ENCODE assay signal across 8 mouse cellular contexts in genomic region chr5:120611416-120611815, GRCm38 (mm10). TPM values are rescaled to one million over a fixed set of nuclear protein-coding genes. Genes with fewer than 3 reads are reported as not detected.
A peak's percentile ranks its signal among the peaks of the same experiment; 100 is the strongest.
DNase-seq lines count a peak whose midpoint lies in the region; ATAC-seq and TF ChIP-seq lines count a peak whose summit lies in the region.
"Had no signal": no experiment of that assay in that cellular context is flagged by ENCODE, and none has a peak within 500 bp of the region (broad histone marks: within the 10 kb centered on the region; RNA-seq: fewer than 3 reads in every experiment).

No protein-coding gene starts in this region.

- peak overlapping the region; percentile 85 for H3K9ac ChIP-seq in intestine, embryonic 16.5 days (ENCODE audit: low read depth, low read length)
- peak overlapping the region; percentile 77 for H3K9ac ChIP-seq in neural tube, embryonic 15.5 days (replicated peaks)

- peaks cover 7% of the 10 kb centered on the region for H3K36me3 ChIP-seq in intestine, embryonic 16.5 days (ENCODE audit: control insufficient read depth, insufficient read depth, low read length)
- H3K36me3 ChIP-seq in neural tube, embryonic 15.5 days: peaks cover 15% of the 10 kb centered on the region

- H3K4me3 ChIP-seq in left cerebral cortex, adult 2 months: peak overlapping the region; percentile 74
- H3K4me3 ChIP-seq in embryonic fibroblast, embryonic 13.5 days (ENCODE audit: insufficient read depth, low read length): peak overlapping the region; percentile 76
- peak overlapping the region; percentile 87 for H3K4me3 ChIP-seq in intestine, embryonic 16.5 days (ENCODE audit: low read length)
- H3K4me3 ChIP-seq in neural tube, embryonic 15.5 days (replicated peaks): peak overlapping the region; percentile 81

- H3K27me3 ChIP-seq in intestine, embryonic 16.5 days (replicated peaks; ENCODE audit: control insufficient read depth, insufficient read depth, low read length): no peaks in the 10 kb centered on the region
- no peaks in the 10 kb centered on the region for H3K27me3 ChIP-seq in neural tube, embryonic 15.5 days (replicated peaks)

- H3K27ac ChIP-seq in left cerebral cortex, adult 2 months: peak overlapping the region; percentile 100; the same call in 1 of the 2 replicates
- H3K27ac ChIP-seq in embryonic fibroblast, embryonic 13.5 days (ENCODE audit: insufficient read depth, low read length): no peak overlapping the region
- no peak overlapping the region for H3K27ac ChIP-seq in intestine, embryonic 16.5 days (ENCODE audit: low read length)
- peak overlapping the region; percentile 93 for H3K27ac ChIP-seq in neural tube, embryonic 15.5 days (replicated peaks)

- peak overlapping the region; percentile 68 for H3K4me2 ChIP-seq in intestine, embryonic 16.5 days (ENCODE audit: low read depth, low read length)
- peak overlapping the region; percentile 73 for H3K4me2 ChIP-seq in neural tube, embryonic 15.5 days

- no peak for TF ChIP-seq POLR2A in embryonic fibroblast, embryonic 13.5 days (IDR thresholded peaks at IDR 0.05; ENCODE audit: low read depth, low read length)

- peaks cover 5% of the 10 kb centered on the region; the same call in 1 of the 2 replicates for H3K9me3 ChIP-seq in intestine, embryonic 16.5 days (ENCODE audit: control insufficient read depth, low read length)
- no peaks in the 10 kb centered on the region for H3K9me3 ChIP-seq in neural tube, embryonic 15.5 days (replicated peaks)

- intact Hi-C loops in left cerebral cortex, adult 2 months (cut with DNase I): no loop called here

- DNase-seq in left cerebral cortex, adult 2 months (ENCODE audit: extremely low spot score in 1 of 2, low spot score in 2 of 2): no peak
- no peak for DNase-seq in left cerebral cortex, adult 8-10 months (ENCODE audit: low spot score in 2 of 2)
- no peak for DNase-seq in lung, postnatal 25 days (ENCODE audit: low spot score)
- no peak for DNase-seq in adrenal gland, postnatal 14 days

- H3K4me1 ChIP-seq in embryonic fibroblast, embryonic 13.5 days (ENCODE audit: control insufficient read depth, insufficient read depth, low read length): 0 out of 2 replicates have a peak, but pooled peaks cover 7% of the 10 kb centered on the region
- peaks cover 16% of the 10 kb centered on the region for H3K4me1 ChIP-seq in intestine, embryonic 16.5 days (ENCODE audit: control insufficient read depth, insufficient read depth, low read length)
- peaks cover 43% of the 10 kb centered on the region for H3K4me1 ChIP-seq in neural tube, embryonic 15.5 days

- WGBS in intestine, embryonic 16.5 days: 45% methylated on average over 8 of the region's 8 CpGs
- 48% methylated on average over 8 of the region's 8 CpGs for WGBS in neural tube, embryonic 15.5 days

- ATAC-seq in intestine, embryonic 16.5 days: no peak
- no peak for ATAC-seq in neural tube, embryonic 15.5 days (ENCODE audit: low FRiP score)

- no peak for TF ChIP-seq CTCF in left cerebral cortex, adult 2 months (IDR thresholded peaks at IDR 0.05)
- TF ChIP-seq CTCF in embryonic fibroblast, embryonic 13.5 days (IDR thresholded peaks at IDR 0.05; ENCODE audit: borderline replicate concordance, insufficient read depth, low read length): no peak

RNA-seq across cellular contexts. Expression of gene Rita1, which starts 1.0 kb away (rescaled TPM):
- total RNA-seq in left cerebral cortex, adult 2 months (2021): 10 to 100 TPM; 29.5 to 29.9 TPM
- 10 to 100 TPM; 25.1 to 30.2 (median 28.8) TPM for total RNA-seq in left cerebral cortex, adult 8-10 months (2022)
- 8.5 and 8.8 TPM in 2 replicates for polyA plus RNA-seq in embryonic fibroblast, embryonic 13.5 days (2011; ENCODE audit: insufficient read length, low read depth, missing spikeins)
- polyA plus RNA-seq in intestine, embryonic 16.5 days (2015; fragmentation: Nextera tagmentation; extraction: Ambion mirVana): 12.7 and 12.8 TPM in 2 replicates
- polyA plus RNA-seq in neural tube, embryonic 15.5 days (2015; fragmentation: Nextera tagmentation; extraction: Ambion mirVana): 29.4 and 34.0 TPM in 2 replicates
- total RNA-seq in adrenal gland, postnatal 14 days (2021): 15.6 and 16.0 TPM in 2 replicates

RNA-seq across cellular contexts. Expression of gene Ddx54, which starts 1.1 kb away (rescaled TPM):
- total RNA-seq in left cerebral cortex, adult 2 months (2021): 10 to 100 TPM; 38.6 to 41.0 TPM
- 10 to 100 TPM; 32.4 to 36.9 (median 35.7) TPM for total RNA-seq in left cerebral cortex, adult 8-10 months (2022)
- 39.3 and 43.0 TPM in 2 replicates for polyA plus RNA-seq in embryonic fibroblast, embryonic 13.5 days (2011; ENCODE audit: insufficient read length, low read depth, missing spikeins)
- polyA plus RNA-seq in intestine, embryonic 16.5 days (2015; fragmentation: Nextera tagmentation; extraction: Ambion mirVana): 50.8 and 51.4 TPM in 2 replicates
- 35.7 and 42.0 TPM in 2 replicates for polyA plus RNA-seq in neural tube, embryonic 15.5 days (2015; fragmentation: Nextera tagmentation; extraction: Ambion mirVana)
- 38.6 and 45.9 TPM in 2 replicates for total RNA-seq in adrenal gland, postnatal 14 days (2021)

RNA-seq across cellular contexts. Expression of gene Iqcd, which starts 22.6 kb away (rescaled TPM):
- total RNA-seq in left cerebral cortex, adult 2 months (2021): under 1 TPM; 0.47 to 0.75 TPM
- 1 to 10 TPM in 3 of 4 experiments, under 1 TPM in 1; 0.78 to 1.3 (median 1.3) TPM for total RNA-seq in left cerebral cortex, adult 8-10 months (2022)
- 0.44 TPM in 1 of 2 replicates, not detected in the other for polyA plus RNA-seq in embryonic fibroblast, embryonic 13.5 days (2011; ENCODE audit: insufficient read length, low read depth, missing spikeins)
- 0.17 and 0.27 TPM in 2 replicates for polyA plus RNA-seq in intestine, embryonic 16.5 days (2015; fragmentation: Nextera tagmentation; extraction: Ambion mirVana)
- polyA plus RNA-seq in neural tube, embryonic 15.5 days (2015; fragmentation: Nextera tagmentation; extraction: Ambion mirVana): 1.3 and 1.5 TPM in 2 replicates
- total RNA-seq in adrenal gland, postnatal 14 days (2021): 0.30 and 0.48 TPM in 2 replicates

RNA-seq across cellular contexts. Expression of gene Cfap73, which starts 22.6 kb away (rescaled TPM):
- total RNA-seq in left cerebral cortex, adult 2 months (2021): under 1 TPM in 1 of 2 experiments, not detected in 1; 0.52 TPM
- total RNA-seq in left cerebral cortex, adult 8-10 months (2022): under 1 TPM in 2 of 4 experiments, not detected in 2; 0.55 to 0.58 TPM
- polyA plus RNA-seq in embryonic fibroblast, embryonic 13.5 days (2011; ENCODE audit: insufficient read length, low read depth, missing spikeins): not detected in 2 replicates
- polyA plus RNA-seq in intestine, embryonic 16.5 days (2015; fragmentation: Nextera tagmentation; extraction: Ambion mirVana): 0.24 TPM in 1 of 2 replicates, not detected in the other
- polyA plus RNA-seq in neural tube, embryonic 15.5 days (2015; fragmentation: Nextera tagmentation; extraction: Ambion mirVana): 0.33 and 0.80 TPM in 2 replicates
- total RNA-seq in adrenal gland, postnatal 14 days (2021): 0.63 and 0.98 TPM in 2 replicates
- total RNA-seq: neutrophil, adult 5-6 weeks had no signal

RNA-seq across cellular contexts. Expression of gene Tpcn1, which starts 22.9 kb away (rescaled TPM):
- total RNA-seq in left cerebral cortex, adult 2 months (2021): 10 to 100 TPM; 36.8 to 42.1 TPM
- 10 to 100 TPM; 32.5 to 41.9 (median 34.2) TPM for total RNA-seq in left cerebral cortex, adult 8-10 months (2022)
- polyA plus RNA-seq in embryonic fibroblast, embryonic 13.5 days (2011; ENCODE audit: insufficient read length, low read depth, missing spikeins): 22.2 and 29.1 TPM in 2 replicates
- 21.4 and 23.9 TPM in 2 replicates for polyA plus RNA-seq in intestine, embryonic 16.5 days (2015; fragmentation: Nextera tagmentation; extraction: Ambion mirVana)
- polyA plus RNA-seq in neural tube, embryonic 15.5 days (2015; fragmentation: Nextera tagmentation; extraction: Ambion mirVana): 20.9 and 21.7 TPM in 2 replicates
- total RNA-seq in adrenal gland, postnatal 14 days (2021): 56.5 and 57.5 TPM in 2 replicates

Comparison
In these comparisons a context has a peak if more than half of its experiments do, and no peak if none do; other contexts are left out.
1. H3K27ac ChIP-seq: peak in left cerebral cortex, adult 2 months (single experiment) and neural tube, embryonic 15.5 days (single experiment); none in embryonic fibroblast, embryonic 13.5 days (single experiment) and intestine, embryonic 16.5 days (single experiment).
2. Peak in every context shown above with its lines, with median percentiles within 50 percentile points of each other: H3K4me3 ChIP-seq.